Mouse (Mus musculus) embryo, embryonic 10 days (tissue): ENCODE data around the gene Kifc3.
"Not testable (repeated sequence)": the region's sequence is repeated elsewhere in the genome, so short reads cannot be mapped to it uniquely, and the experiment has no call there.

Experiments used
- DNase-seq: peaks from one replicate; pipeline ENCODE4 v3.0.0-alpha.2; 2015; ENCODE audit warnings: low spot score

The Kifc3 gene

DNA sequence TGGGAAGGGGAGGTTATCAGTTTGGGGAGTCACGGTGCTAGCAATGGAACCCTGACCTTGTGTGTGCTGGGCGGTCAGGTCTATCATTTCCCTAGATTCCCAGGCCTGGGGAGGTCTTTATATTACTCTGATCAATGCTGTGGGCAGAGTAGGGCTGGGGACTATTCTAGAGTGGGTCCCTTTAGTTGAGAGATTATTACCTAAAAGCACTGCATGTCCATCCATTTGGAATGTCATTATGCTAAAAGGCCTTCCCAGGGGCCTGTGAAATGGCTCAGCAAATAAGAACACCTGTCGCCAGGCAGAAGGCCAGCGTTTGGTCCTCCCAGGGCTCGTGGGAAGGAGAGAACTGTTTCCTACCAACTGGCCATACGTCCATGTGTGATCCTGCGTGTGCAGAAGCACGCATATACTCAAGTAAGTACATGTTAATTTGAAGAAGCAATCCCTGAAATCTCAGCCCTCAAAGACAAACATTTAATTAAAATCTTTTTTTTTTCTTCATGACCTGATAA lies 499 bp downstream of the Kifc3 start:
- no peak for DNase-seq

DNA sequence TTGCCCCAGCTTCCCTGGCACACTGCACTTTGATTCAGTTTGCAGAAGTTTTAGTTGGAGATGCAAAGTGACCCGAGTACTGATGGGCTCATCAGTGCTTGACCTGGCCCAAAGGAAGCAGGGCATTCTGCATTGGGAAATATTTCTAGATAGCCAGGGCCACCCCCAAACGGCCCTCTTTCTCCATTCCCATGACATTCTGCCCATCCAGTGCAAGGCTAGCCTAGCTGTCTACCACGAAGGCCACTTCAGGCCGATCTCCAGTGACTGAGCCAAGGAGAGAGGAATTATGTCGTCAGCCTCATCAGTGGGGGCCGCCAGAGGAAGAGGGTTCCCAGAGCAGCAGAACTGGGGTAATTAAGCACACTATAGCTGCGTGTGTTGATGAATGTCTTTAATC lies 1.1 kb downstream of the Kifc3 start:
- no peak for DNase-seq

DNA sequence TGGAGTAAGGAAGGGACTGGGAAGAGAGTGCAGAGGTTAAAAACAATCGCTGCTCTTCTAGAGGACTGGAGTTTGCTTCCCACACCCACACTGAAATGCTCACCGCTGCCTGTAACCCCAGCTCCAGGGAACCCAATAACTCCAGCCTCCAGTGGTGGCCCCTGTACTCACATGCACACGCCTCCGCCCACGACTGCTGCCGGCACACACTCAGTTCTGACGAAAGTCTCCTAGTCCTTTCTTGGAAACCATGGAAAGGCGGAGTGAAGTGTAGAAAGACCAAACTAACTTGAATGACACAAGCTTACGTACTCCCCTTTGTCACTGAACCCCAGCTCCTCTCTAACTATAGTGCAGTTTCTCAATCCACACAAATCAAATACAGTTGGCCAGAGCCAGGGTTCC lies 2.6 kb downstream of the Kifc3 start:
- no peak for DNase-seq

DNA sequence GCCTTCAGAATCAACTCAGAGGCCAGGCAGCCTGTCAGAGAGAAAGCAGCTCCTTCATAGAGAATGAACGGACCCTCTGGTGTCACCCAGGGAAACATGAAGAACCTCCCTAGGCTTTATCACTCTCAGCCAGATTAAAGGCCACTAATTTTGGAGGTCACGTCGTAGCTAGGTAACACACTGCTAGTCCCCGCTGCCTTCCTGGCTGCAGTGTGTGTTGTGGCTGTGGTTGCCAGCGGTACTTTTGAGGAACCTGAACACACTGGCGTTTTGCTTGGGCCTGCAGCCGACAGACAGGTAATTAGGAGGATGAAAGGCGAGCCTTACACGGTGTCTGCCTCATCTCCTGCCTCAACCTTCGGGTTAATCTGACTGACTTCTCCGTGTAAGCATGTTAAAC lies 6.9 kb downstream of the Kifc3 start:
- DNase-seq: no peak

DNA sequence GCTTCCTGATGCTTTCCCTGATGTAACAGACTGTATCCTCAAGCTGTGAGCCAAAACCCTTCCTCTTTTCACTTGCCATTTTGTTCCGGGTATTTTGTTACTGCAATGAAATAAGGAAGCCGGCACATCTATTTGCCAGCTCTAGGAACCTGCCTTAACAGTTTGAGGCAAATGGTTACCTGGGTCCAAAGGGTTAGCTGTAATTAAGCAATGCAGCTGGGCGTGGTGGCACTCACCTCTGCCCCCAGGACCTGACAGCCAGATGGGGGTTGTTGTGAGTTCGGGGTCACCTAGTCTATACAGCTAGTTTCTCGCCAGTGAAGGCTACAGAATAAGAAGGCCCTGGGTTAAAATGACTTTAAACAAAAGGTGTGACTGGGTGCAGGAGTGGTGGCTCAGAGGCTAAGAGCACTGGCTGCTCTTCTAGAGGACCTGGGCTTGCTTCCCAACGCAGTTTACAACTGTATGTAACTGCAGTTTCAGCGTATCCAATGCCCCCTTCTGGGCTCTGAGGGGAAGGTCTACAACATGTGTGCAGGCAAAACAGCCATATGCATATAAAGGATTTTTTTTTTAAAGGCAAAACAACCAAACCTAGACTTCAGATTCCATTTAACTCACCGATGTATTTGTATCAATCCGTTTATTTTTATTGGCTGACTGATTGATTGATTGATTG lies 11.0 kb downstream of the Kifc3 start:
- DNase-seq: no peak

DNA sequence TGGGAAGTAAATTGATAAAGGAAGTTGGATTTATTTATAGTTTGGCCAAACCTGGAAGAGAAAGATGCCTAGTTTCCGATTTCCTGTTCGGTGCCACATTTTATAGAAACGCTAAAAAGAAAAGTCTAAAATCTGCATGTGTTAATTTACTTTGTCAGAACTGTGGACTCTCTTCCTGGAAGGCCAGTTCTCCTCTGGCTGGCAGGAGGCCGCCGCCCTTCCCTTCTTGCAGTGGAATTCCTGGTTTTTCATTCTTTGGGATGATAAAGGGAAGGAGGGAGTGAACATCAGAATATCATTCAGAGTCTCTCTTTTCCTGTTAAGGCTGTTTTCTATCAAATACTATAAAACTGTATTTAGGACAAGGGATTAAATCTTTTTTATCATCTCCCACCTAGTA lies 15.0 kb downstream of the Kifc3 start:
- no peak for DNase-seq

DNA sequence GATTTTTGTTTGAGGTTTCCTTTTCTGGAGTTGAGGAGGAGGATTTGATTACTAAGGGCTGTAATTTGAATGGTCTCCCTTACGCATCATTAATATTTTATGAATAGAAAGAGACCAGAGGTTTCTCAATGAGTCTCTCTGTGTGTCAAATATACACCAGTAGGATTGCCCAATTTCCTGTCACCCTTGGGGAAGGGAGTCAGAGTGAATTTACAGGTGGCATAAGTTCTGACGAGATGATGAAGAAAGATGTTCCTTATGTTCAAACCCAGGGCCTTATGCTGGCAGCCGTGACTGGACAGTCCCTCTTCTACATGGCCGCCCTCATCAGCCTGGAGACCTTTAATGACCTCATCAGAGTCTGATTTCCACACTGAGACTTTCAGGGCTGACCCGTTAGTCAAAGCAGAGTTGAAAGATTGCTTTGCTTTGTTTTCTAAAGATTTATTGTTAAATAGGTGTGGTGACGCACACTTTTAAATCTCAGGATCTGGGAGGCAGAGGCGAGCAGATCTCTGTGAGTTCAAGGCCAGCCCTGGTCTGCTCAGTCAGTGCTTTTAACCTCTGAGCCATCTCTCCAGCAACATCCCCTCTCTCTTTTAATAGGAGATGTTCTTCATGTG lies 16.6 kb downstream of the Kifc3 start:
- DNase-seq: no peak

DNA sequence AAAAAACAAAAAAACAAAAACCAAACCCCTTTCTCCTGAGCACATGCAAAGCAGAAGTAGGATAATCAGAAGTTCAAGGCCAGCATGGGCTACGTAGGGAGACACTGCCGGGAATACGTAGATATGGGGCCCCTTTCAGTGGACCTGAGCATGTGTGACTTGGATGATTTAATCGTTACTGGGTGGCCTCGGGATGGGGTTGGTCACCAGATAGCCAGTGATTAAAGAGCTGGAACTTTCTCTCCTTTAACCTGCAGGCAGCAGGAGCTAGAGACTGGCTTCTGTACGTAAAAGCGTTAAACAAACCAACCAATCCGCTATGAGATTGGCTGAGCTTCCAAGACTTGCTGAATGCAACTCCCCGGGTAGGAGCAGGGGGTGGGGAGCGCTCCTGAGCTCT lies 17.5 kb downstream of the Kifc3 start:
- no peak for DNase-seq

DNA sequence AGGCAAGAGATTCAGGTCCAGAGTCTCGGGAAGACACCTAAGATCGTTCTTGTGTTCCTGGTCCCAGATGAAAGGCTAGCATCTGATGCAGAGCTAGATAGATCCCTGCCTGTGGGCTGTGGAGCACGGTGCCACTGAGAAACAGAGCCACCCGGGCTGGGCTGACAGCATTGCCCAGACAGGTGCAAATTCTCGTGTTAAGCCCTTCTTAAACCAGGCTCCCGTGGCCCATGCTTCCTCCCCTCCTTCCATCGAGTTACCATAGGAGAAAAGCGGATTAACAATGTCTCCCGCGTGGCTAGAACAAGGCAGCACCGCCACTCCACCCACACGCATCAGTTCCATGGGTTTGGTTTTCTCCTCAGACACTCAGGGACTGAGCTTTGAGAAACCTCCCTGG lies 18.4 kb downstream of the Kifc3 start:
- DNase-seq: no peak

DNA sequence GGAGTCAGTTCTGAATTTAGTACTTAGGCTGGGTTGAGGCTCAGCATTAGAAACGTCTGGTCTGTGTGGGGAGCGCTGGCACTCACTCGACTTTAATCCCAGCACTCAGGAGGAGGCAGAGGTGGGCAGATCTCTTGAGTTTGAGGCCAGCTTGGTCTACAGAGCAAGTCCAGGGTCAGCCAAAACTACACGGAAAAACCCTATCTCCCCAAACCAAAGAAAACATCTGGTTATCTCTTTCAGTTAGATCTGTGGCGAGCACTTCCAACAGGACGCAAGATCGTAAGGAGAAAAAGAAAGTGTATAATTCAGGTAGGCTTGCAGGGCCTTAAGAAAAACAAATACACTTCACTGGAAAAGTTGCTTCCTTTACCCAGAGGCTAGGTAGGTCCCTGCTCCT lies 20.8 kb downstream of the Kifc3 start:
- no peak for DNase-seq

DNA sequence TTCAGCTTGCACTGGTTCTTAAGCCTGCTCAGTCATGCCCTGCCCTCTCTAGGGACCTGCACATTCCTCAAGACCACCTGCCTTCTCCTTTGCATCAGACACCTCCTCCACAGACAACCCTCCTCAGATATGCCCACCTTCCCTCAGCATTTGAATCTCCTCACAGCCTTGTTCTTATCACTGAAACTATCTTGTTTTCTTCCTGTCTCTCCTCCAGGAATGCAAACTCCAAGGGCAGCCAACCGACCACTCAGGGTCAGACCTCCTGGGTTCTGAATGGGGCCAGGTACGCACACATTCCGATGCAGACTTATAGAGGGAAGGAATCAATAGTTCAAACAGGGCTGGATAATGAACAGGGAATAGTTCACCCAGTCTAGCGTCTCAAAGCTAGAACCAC lies 24.4 kb downstream of the Kifc3 start:
- no peak for DNase-seq

DNA sequence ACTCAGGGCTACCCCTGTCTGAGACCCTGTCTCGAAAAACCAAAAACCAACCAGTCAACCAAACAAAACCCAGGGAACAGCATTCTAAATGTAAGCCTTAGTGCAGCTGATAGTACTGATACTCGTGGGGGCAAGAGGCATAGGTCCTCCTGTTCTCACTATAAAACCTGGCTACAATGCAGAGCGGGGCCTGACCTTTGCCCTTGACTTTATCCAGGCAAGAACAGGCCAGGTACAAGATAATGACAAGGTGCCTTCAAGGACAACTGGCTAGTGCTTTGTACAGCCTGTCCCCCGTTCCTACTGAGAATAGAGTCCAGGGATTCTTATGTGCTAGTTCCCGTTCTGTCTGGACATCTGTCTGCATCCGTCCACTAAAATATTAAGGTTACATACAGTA lies 25.6 kb downstream of the Kifc3 start:
- DNase-seq: no peak

DNA sequence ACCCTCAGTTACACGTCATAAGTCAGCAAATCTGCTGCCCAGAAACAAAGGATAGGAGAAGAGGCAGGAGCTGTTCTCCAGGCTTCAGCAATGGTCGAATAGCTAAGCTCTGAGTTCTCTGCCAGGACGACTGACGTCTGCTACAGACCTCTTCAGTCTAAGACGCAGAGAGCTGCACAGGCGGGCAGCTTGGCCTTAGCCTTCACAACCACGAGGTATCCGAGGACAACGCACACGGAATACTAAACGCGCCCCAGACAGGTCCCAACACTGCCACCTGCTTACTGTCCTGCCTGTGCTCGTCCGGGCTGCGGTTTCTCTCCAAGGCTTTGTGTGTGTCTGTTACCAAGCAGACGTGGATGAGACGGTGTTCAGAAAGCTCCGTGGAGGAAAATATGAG lies 26.8 kb downstream of the Kifc3 start:
- no peak for DNase-seq

DNA sequence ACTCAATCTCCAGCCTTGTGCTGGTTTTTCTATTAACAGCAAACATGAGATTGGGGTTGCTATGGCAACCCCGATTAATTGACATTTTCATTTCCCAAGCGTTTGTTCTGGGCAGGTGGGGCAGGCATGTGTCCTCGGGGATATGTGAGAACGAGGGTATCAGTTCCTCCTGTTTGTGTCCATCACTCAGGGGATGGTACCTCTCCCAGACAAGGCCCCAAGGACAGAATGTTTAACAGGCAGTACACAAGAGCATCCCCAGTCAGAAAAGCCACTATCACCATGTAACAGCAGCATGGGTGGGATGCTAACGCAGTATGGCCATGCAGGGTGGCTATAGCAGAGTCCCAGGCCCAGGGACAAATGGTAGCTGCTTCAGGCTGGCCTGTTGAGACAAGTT lies 27.3 kb downstream of the Kifc3 start:
- DNase-seq: no peak

DNA sequence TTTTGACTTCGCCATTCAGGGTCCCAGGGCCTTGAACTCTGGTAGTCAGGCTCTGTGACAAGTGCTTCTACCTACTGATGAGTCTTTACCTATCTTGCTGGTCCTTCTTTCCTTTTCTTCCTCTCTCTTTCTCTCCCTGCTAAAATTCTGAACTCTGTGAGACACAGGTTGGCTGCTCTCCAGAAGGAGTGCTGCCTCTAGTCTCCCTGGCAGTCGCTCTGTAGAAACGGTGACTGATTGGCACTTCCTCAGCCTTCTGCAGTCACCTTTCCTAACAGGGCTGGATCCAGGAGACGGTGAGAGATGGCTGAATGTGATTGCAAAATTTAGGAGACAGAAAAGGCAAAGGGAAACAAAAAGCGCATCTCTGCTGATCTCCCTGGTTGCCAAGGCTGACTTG lies 30.2 kb downstream of the Kifc3 start:
- DNase-seq: no peak

DNA sequence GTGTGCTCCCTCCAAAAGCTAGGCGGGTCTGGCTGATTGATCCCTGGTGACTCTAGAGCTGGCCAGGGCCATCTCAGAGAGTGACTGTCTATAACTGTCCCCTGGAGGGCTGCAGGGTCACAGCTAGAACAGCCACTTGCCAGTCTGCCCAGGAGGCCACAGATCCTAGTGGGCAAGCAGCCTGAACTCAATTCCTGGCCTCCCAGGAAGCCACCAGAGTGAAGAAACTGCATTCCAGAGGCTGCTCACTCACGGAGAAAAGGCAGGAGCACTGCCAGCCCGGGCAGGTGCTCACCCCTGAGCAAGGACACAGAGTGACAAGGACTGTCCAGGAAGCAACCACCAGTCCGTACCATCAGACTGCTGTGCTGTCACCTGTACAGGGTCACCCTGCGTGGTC lies 34.9 kb downstream of the Kifc3 start:
- DNase-seq: no peak

DNA sequence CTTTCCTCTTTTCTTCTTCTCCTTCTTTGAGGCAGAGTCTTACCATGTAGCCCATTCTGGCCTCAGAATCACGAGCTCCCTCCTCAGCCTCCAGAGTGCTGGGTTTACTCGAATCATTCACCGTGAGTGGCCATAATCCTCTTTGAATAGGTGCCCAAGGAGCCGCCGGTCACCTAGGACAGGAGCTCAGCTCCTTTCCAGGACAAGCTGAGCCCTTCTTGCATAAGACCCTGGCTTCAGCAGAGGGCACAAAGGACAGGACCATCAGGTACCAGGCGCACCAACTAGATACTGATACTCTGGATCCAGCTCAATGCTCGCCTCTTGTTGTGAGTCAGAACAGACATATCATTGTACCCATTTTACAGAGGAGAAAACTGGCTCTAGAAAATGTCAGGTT lies 36.2 kb downstream of the Kifc3 start:
- DNase-seq: no peak

DNA sequence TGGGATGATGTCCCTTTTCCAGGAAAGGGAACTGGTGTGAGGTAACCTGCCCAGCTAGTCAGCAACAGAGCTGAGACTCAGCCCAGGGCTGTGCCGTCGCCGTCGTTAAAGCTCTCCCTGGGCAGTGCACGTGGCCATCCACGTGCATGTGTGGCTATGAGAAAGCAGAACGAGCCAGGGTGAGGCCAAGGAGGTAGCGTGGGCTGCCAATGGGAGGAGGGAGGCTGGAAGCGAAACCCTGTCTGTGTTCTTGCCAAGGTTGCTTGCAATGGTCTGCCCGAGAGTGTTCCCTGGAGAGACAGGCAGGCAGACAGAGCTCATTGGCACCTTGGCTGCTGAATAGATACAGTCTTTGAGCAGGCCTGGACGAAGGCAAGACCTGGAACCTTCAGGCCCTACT lies 36.7 kb downstream of the Kifc3 start:
- DNase-seq: no peak

DNA sequence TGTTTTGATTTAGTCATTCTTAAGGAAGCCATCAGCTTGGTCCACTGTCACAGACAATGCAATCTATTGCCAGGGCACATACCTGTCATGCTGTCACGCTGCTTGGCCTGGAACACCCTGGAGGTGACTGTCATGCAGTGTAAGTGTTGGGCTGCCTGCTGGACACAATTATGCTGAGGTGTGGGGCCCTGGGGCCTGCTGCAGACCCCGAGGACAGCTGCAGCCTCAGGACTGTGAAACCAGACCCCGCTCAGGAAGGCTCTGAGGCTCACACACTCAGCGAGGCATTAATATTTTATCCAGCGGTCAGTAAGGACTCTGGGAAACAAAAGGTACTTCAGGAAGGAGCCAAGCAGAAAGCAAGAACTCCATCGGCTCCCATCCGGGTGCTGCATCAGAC lies 38.1 kb downstream of the Kifc3 start:
- DNase-seq: no peak

DNA sequence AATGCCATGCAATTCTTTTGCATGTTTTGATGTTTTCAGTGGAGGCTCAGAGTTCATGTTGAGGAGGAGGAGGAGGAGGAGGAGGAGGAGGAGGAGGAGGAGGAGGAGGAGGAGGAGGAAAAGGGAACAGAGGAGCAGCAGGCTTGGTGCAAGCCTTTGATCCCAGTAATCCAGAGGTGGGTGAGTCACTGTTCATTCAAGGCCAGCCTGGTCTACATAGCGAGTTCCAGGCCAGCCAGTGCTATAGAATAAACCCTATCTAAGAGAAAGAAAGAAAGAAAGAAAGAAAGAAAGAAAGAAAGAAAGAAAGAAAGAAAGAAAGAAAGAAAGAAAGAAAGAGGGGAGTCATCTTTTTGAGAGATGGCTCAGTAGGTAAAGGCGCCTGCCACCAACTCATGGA lies 38.6 kb downstream of the Kifc3 start:
- not testable (repeated sequence) for DNase-seq

DNA sequence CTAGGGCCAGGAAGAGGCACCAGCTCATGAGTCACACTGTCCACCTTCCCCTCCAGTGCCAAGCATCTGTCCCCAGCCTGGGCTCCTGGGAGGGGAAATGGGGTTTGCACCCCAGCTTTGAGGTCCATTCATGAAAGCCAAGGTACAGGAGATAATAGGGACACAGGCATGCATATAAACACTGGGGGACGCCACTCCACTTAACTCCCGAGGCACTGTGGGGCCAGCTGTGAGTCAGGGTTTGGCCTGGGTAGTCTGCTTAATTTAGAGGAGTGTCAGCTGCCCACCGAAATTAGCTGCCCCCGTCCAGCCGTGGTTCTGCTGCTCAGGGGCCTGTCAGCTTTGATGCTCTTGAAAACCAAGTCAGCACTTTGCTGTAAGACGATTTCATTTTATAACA lies 39.8 kb downstream of the Kifc3 start:
- no peak for DNase-seq

DNA sequence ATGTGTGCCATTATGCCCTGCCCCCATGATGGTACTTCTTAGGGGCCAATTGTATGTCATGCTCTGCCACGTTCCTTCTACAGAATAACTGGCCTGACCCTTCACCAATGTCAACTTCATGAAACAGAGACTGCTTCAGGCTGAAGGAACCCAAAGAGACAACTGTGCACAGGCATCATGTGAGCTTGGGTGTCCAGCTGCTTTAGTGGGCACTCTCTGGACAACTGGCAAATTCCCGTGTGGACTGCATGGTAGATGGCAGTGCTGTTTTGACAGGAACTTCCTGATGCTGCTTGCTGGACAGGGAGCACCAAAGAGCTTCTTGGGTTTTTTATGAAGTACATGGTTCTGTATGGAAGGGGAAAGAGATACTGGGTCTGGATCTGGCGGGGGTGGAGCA lies 43.3 kb downstream of the Kifc3 start:
- DNase-seq: no peak

DNA sequence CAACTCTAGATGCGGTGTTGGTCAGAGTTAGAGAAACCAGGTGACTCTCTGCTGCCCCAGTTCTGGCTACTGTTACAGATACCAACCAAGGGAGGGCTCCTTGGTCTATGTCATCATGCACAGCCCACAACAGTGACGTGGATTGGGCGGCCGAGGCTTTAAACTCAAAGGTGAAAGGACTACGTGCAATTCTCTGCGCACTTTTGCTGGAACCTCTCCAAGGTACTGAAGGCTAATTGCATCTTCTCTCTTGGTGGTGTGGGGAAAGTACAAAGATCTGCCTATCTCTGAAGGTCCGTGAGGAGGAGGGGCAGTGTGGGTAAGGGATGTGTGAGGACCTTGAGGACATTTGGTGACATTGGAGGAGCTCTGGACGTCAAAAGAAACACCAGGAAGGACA lies 44.0 kb downstream of the Kifc3 start:
- no peak for DNase-seq

DNA sequence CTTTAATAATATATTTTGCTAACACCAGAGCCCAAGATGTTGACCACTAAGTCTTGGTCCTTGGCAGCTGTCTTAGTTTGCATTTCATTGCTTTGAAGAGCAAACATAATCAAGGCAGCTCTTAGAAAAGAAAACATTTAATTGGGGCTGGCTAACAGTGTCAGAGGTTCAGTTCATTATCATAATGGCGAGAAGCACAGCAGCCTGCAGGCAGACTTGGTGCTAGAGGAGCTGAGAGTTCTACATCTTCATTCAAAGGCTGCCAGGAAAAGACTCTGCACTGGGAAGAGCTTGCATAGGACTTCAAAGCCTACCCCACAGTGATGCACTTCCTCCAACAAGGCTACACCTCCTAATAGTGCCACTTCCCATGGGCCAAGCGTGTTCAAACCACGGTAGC lies 45.5 kb downstream of the Kifc3 start:
- no peak for DNase-seq
